Mouse (Mus musculus) forebrain, embryonic 16.5 days (tissue): ENCODE results near the gene Slc22a23. TPM values are rescaled to one million over a fixed set of nuclear protein-coding genes. Genes with fewer than 3 reads are reported as not detected.

ENCODE experiments used
- ATAC-seq: fragments of 200-750 bp; cut with Nextera tagmentation; 2 replicates; pipeline ENCODE4 v1.8.0; 2017; ENCODE audit warnings: mild to moderate bottlenecking, moderate library complexity
- H3K27ac ChIP-seq: fragments of 300-500 bp; sonication (generic); 2 replicates; pipeline ENCODE4 v1.5.1; 2014; ENCODE audit warnings: low read length, control low read depth
- H3K27me3 ChIP-seq: fragments of 300-500 bp; sonication (generic); replicated peaks from 2 replicates; pipeline ENCODE4 v1.6.1; 2014; ENCODE audit warnings: low read length; ENCODE audit not compliant: control insufficient read depth, insufficient read depth
- H3K36me3 ChIP-seq: fragments of 300-500 bp; sonication (generic); 2 replicates; pipeline ENCODE4 v1.6.1; 2014; ENCODE audit not compliant: control insufficient read depth, insufficient read depth
- H3K4me1 ChIP-seq: fragments of 300-500 bp; sonication (generic); replicated peaks from 2 replicates; pipeline ENCODE4 v1.6.1; 2014; ENCODE audit warnings: low read length; ENCODE audit not compliant: control insufficient read depth, insufficient read depth
- H3K4me2 ChIP-seq: fragments of 300-500 bp; sonication (generic); 2 replicates; pipeline ENCODE4 v1.6.1; 2014; ENCODE audit warnings: mild to moderate bottlenecking, low read length, control low read depth
- H3K4me3 ChIP-seq: fragments of 300-500 bp; sonication (generic); replicated peaks from 2 replicates; pipeline ENCODE4 v1.5.1; 2014; ENCODE audit warnings: mild to moderate bottlenecking, low read length, control low read depth
- H3K9ac ChIP-seq: fragments of 300-500 bp; sonication (generic); replicated peaks from 2 replicates; pipeline ENCODE4 v1.6.1; 2014; ENCODE audit warnings: low read depth, low read length, control low read depth
- H3K9me3 ChIP-seq: fragments of 300-500 bp; sonication (generic); 2 replicates; pipeline ENCODE4 v1.6.1; 2016; ENCODE audit warnings: low read length; ENCODE audit not compliant: control insufficient read depth
- WGBS: fragments of 180-500 bp; shearing (Covaris S2); extraction: QIAGEN DNeasy Blood & Tissue Kit; methylation state at CpG from one replicate; pipeline ENCODE4 v1.1.7; 2014; 5-methylcytosine and 5-hydroxymethylcytosine counted together
- polyA plus RNA-seq: library from polyadenylated mRNA; unstranded; fragments of >200 nt; fragmentation: Nextera tagmentation; extraction: Ambion mirVana; gene quantifications from 2 replicates; pipeline ENCODE4 v1.2.1, GENCODE M21; 2015

Gene Slc22a23
- polyA plus RNA-seq, 1 experiment from 2014 or later, result 11.2 TPM

- Histone ChIP-seq H3K4me2 (no peak overlapping the region), H3K4me3 (no peak overlapping the region), H3K4me1 (no peaks in the 10 kb centered on the region), H3K9ac (no peak overlapping the region), H3K36me3 (no peaks in the 10 kb centered on the region), H3K27me3 (no peaks in the 10 kb centered on the region), H3K9me3 (no peaks in the 10 kb centered on the region), H3K27ac (no peak overlapping the region)
- WGBS, result 92% methylated on average over 2 of the region's 2 CpGs
- no peak for ATAC-seq
These were observed 21.6 kb downstream of the Slc22a23 start for GRCm38 (mm10) chr13:34323361-34323760.

GRCm38 (mm10) chr13:34320482-34320881, 24.5 kb downstream of the Slc22a23 start:
- Histone ChIP-seq H3K27ac (no peak overlapping the region), H3K4me1 (no peaks in the 10 kb centered on the region), H3K27me3 (no peaks in the 10 kb centered on the region), H3K4me3 (no peak overlapping the region), H3K9me3 (no peaks in the 10 kb centered on the region), H3K9ac (no peak overlapping the region), H3K4me2 (no peak overlapping the region), H3K36me3 (no peaks in the 10 kb centered on the region)
- no peak for ATAC-seq
- 92% methylated on average over 4 of the region's 4 CpGs for WGBS

- H3K9me3 ChIP-seq, result no peaks in the 10 kb centered on the region
- H3K9ac ChIP-seq, result no peak overlapping the region
- no peaks in the 10 kb centered on the region for H3K36me3 ChIP-seq
- no peak for ATAC-seq
- no peak overlapping the region for H3K27ac ChIP-seq
- H3K4me1 ChIP-seq, result peaks cover 7% of the 10 kb centered on the region; the same call in 1 of the 2 replicates
- H3K4me3 ChIP-seq, result no peak overlapping the region
- no peaks in the 10 kb centered on the region for H3K27me3 ChIP-seq
- 92% methylated on average over 4 of the region's 4 CpGs for WGBS
- H3K4me2 ChIP-seq, result no peak overlapping the region
These were observed 27.9 kb downstream of the Slc22a23 start for GRCm38 (mm10) chr13:34317051-34317450.

- H3K9ac ChIP-seq, result no peak overlapping the region
- no peak overlapping the region for H3K27ac ChIP-seq
- no peak for ATAC-seq
- no peaks in the 10 kb centered on the region for H3K27me3 ChIP-seq
- H3K4me3 ChIP-seq, result no peak overlapping the region
- no peaks in the 10 kb centered on the region for H3K36me3 ChIP-seq
- H3K4me2 ChIP-seq, result no peak overlapping the region
- peaks cover 7% of the 10 kb centered on the region; the same call in 1 of the 2 replicates for H3K4me1 ChIP-seq
- 82% methylated on average over 6 of the region's 6 CpGs for WGBS
- no peaks in the 10 kb centered on the region for H3K9me3 ChIP-seq
These were observed 28.5 kb downstream of the Slc22a23 start for GRCm38 (mm10) chr13:34316511-34316910.

GRCm38 (mm10) chr13:34313033-34313491, 31.9 kb downstream of the Slc22a23 start:
- Histone ChIP-seq H3K36me3 (no peaks in the 10 kb centered on the region), H3K9me3 (no peaks in the 10 kb centered on the region), H3K4me2 (no peak overlapping the region), H3K4me1 (peaks cover 7% of the 10 kb centered on the region; the same call in 1 of the 2 replicates), H3K27me3 (no peaks in the 10 kb centered on the region), H3K27ac (peak overlapping the region; percentile 70), H3K4me3 (no peak overlapping the region), H3K9ac (no peak overlapping the region)
- ATAC-seq, result peak; percentile 67
- 16% methylated on average over 4 of the region's 4 CpGs for WGBS

GRCm38 (mm10) chr13:34312346-34313002, 32.5 kb downstream of the Slc22a23 start:
- H3K4me2 ChIP-seq, result no peak overlapping the region
- H3K36me3 ChIP-seq, result no peaks in the 10 kb centered on the region
- no peak overlapping the region for H3K9ac ChIP-seq
- H3K27ac ChIP-seq, result peak overlapping the region; percentile 70; the same call in 1 of the 2 replicates
- no peaks in the 10 kb centered on the region for H3K27me3 ChIP-seq
- H3K4me3 ChIP-seq, result no peak overlapping the region
- H3K9me3 ChIP-seq, result no peaks in the 10 kb centered on the region
- no peak for ATAC-seq
- H3K4me1 ChIP-seq, result peaks cover 7% of the 10 kb centered on the region; the same call in 1 of the 2 replicates
- 82% methylated on average over 2 of the region's 2 CpGs for WGBS

- Histone ChIP-seq H3K36me3 (no peaks in the 10 kb centered on the region), H3K9ac (no peak overlapping the region), H3K4me2 (no peak overlapping the region), H3K4me1 (peaks cover 7% of the 10 kb centered on the region; the same call in 1 of the 2 replicates), H3K4me3 (no peak overlapping the region), H3K9me3 (no peaks in the 10 kb centered on the region), H3K27me3 (no peaks in the 10 kb centered on the region), H3K27ac (no peak overlapping the region)
- 78% methylated on average over 2 of the region's 2 CpGs for WGBS
- no peak for ATAC-seq
These were observed 33.4 kb downstream of the Slc22a23 start for GRCm38 (mm10) chr13:34311593-34311992.

- peaks cover 5% of the 10 kb centered on the region; the same call in 1 of the 2 replicates for H3K4me1 ChIP-seq
- H3K9ac ChIP-seq, result no peak overlapping the region
- no peak overlapping the region for H3K27ac ChIP-seq
- no peak overlapping the region for H3K4me3 ChIP-seq
- H3K36me3 ChIP-seq, result no peaks in the 10 kb centered on the region
- H3K9me3 ChIP-seq, result no peaks in the 10 kb centered on the region
- 92% methylated on average over 3 of the region's 3 CpGs for WGBS
- no peak for ATAC-seq
- no peak overlapping the region for H3K4me2 ChIP-seq
- no peaks in the 10 kb centered on the region for H3K27me3 ChIP-seq
These were observed 36.4 kb downstream of the Slc22a23 start for GRCm38 (mm10) chr13:34308604-34308927.

- Histone ChIP-seq H3K9ac (no peak overlapping the region), H3K4me3 (no peak overlapping the region), H3K27me3 (no peaks in the 10 kb centered on the region), H3K27ac (no peak overlapping the region), H3K9me3 (no peaks in the 10 kb centered on the region), H3K4me1 (peaks cover 3% of the 10 kb centered on the region; the same call in 1 of the 2 replicates), H3K36me3 (no peaks in the 10 kb centered on the region), H3K4me2 (no peak overlapping the region)
- 64% methylated on average over 7 of the region's 7 CpGs for WGBS
- ATAC-seq, result no peak
These were observed 37.0 kb downstream of the Slc22a23 start for GRCm38 (mm10) chr13:34307696-34308603.
